Mouse (Mus musculus) heart, postnatal 0 days (tissue): ENCODE data around the gene Cald1.

ENCODE experiments used
- CTCF ChIP-seq: IDR thresholded peaks from 2 replicates; pipeline ENCODE4 v1.5.1; 2016; ENCODE audit warnings: antibody characterized with exemption, control low read depth, low read depth
- EP300 ChIP-seq: IDR thresholded peaks from 2 replicates; pipeline ENCODE4 v1.6.1; 2016; ENCODE audit warnings: antibody characterized with exemption, low read depth

DNA sequence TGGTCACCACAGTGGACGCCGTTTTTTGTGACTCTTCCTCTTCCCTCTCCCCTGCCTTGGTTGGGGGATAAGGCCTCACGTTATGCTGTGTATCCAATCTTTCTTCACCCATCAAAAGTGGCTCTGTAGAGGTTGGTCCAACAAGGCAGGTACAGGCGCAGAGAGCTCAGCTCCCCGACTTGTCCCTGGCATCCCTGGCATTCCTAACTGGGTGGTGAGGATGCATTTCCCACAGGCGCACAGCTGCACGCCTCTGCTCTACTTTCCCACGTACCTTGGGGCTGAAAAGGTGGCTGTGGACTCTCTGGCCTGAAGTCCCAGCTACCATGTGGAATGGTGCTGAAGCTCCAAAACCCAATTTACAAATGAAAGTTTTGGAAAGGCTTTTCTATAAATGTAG, 115.5 kb downstream of the Cald1 start:
- TF ChIP-seq CTCF = no peak
- no peak for TF ChIP-seq EP300
